Mouse (Mus musculus) gastrocnemius, adult 2 months (tissue): ENCODE data around the gene Ctse. TPM values are rescaled to one million over a fixed set of nuclear protein-coding genes. Genes with fewer than 3 reads are reported as not detected.
A peak's percentile ranks its signal among the peaks of the same experiment; 100 is the strongest.

Experiments
- DNase-seq: peaks from one replicate; pipeline ENCODE4 v3.0.0; 2022
- H3K27ac ChIP-seq: fragments of 200-600 bp; 2 replicates; pipeline ENCODE4 v1.8.1; 2022; ENCODE audit warnings: mild to moderate bottlenecking
- H3K4me3 ChIP-seq: fragments of 200-600 bp; 2 replicates; pipeline ENCODE4 v1.8.1; 2022; ENCODE audit warnings: mild to moderate bottlenecking, moderate library complexity
- CTCF ChIP-seq: fragments of 200-600 bp; IDR thresholded peaks from 2 replicates; pipeline ENCODE4 v1.8.1; 2022; ENCODE audit warnings: antibody characterized with exemption, mild to moderate bottlenecking, moderate library complexity
- intact Hi-C: fragments of 180-260 bp; cut with DNase I; formaldehyde crosslinking; loops from one replicate; pipeline ENCODE4 v1.15.1; 2025
- total RNA-seq, 2 experiments: library from RNA; stranded (reverse); gene quantifications; 2 replicates each; pipeline ENCODE4 v1.2.3; 2021

The Ctse gene
- total RNA-seq, 2 experiments from 2014 or later = 0.11 TPM; not detected in 1

DNA sequence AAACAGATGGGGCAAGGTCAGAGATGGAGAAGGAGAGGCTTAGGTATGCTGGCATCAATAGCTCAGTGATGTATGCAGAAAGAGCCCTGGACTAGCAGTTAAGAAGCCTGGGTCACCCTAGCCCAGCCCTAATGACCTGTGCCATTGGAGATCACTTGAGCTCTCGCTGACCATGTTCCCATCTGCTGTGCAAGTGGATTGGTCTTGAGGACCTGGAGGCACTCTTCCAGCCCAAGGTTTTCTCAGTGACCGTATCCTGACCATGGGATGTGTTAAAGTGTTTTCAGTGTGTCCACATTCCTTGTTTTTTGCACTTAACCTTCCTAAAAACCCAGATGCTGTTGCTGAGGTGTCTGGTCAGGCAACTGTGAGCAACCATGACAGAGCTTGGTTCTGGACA lies 22.2 kb downstream of the Ctse start:
- no peak for DNase-seq
- Histone ChIP-seq H3K27ac (no peak overlapping the region), H3K4me3 (no peak overlapping the region)
- intact Hi-C loops = no loop called here
- no peak for TF ChIP-seq CTCF

- intact Hi-C loops = no loop called here
- no peak for TF ChIP-seq CTCF
- H3K4me3 ChIP-seq = no peak overlapping the region
- DNase-seq = no peak
- no peak overlapping the region for H3K27ac ChIP-seq
Measured at GRCm38 (mm10) chr1:131660716-131661472, 22.8 kb downstream of the Ctse start.

GRCm38 (mm10) chr1:131661749-131662148 lies 23.6 kb downstream of the Ctse start:
- DNase-seq = no peak
- intact Hi-C loops = no loop called here
- TF ChIP-seq CTCF = no peak

DNA sequence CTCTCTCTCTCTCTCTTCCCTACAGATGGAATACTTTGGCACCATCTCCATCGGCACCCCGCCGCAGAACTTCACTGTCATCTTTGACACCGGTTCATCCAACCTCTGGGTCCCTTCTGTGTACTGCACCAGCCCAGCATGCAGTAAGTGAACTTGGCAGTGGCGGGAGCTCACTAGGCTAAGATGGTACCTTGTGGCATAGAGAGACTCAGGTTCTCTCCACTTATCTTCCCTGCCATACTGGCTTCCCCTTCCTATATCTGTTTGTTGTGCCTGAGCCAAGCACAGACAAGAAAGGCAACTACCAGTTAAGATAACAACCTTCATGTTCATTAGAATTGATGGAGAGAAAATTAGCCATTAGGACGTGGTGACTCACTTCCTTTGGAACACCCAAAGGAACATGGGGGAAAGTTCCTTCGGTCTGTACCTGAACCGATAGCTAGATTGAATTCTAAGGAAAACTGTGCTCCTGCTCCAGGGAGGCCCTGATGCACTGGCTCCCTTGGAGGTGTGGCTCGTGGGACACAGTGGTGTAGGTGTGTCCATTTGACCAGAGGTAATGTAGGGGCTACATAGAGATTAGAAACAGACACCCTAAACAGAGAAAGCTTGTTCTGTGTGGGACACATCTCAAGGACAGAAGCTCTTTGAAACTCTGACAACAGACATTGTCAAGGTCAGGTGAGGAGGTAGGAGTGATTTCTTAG lies 25.3 kb downstream of the Ctse start:
- Histone ChIP-seq H3K27ac (no peak overlapping the region), H3K4me3 (no peak overlapping the region)
- TF ChIP-seq CTCF = no peak
- DNase-seq = no peak
- intact Hi-C loops = no loop called here

More at GRCm38 (mm10) chr1:131661749-131662148, 23.6 kb downstream of the Ctse start:
- H3K27ac ChIP-seq = no peak overlapping the region
- no peak overlapping the region for H3K4me3 ChIP-seq

DNA sequence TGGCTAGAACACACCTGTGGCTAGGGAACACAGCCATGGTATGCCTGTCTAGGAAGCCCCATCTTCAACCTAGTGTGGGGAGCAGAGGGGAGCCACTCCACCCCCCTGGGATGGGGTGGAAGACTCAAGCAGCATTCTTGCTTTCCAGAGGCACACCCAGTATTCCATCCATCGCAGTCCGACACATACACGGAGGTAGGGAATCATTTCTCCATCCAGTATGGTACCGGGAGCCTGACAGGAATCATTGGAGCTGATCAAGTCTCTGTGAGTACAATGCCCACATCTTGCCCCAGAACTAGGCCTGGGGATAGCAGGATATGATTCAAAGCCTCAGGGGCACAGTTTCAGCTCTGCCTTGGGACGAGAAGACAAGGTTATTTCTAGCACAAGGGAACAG lies 26.0 kb downstream of the Ctse start:
- no peak for TF ChIP-seq CTCF
- no peak overlapping the region for H3K4me3 ChIP-seq
- intact Hi-C loops = no loop called here
- no peak for DNase-seq
- H3K27ac ChIP-seq = no peak overlapping the region

DNA sequence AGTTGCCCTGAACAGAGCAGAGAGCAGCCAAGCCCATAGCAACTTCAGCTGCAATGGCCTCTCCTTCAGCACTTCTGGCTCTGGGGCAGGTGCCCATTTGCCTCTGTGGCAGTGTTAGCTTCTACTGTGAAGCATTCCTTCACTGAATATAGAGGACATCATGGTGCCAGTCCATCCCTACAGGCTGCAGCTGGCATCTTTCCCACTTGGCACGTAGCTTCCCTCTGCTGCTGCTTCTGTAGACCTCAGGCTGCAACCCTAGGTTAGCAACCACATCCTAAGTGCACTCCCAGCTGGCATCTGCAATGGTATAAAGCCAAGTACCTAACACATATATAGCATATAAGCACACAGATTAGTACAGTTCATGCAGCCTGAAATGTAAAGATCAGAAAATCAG lies 27.8 kb downstream of the Ctse start:
- TF ChIP-seq CTCF = no peak
- intact Hi-C loops = no loop called here
- no peak for DNase-seq
- Histone ChIP-seq H3K4me3 (no peak overlapping the region), H3K27ac (no peak overlapping the region)

DNA sequence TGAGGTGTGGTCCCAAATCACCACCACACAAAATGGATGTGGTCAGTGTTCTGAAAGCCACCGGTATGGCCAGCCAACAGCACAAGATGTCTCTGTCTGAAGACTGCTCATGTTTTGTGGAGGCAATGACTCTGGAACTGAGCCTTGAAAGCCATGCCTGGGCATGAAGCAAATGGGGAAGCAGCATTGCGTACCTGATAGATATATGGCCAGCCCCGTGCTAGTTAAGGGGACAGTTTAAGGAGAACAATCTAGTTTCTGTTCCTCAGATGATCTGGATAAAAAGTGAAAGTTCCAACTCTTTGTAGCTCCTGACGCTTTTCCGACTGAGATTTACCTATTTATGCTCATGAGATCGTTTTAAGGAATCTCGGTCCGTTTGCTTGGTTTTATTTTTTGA lies 33.0 kb downstream of the Ctse start:
- intact Hi-C loops = no loop called here
- no peak for TF ChIP-seq CTCF
- Histone ChIP-seq H3K4me3 (no peak overlapping the region), H3K27ac (no peak overlapping the region)
- DNase-seq = no peak

- intact Hi-C loops = no loop called here
- DNase-seq = no peak
- no peak for TF ChIP-seq CTCF
- H3K27ac ChIP-seq = no peak overlapping the region
- H3K4me3 ChIP-seq = no peak overlapping the region
Measured at GRCm38 (mm10) chr1:131672361-131672760, 34.3 kb downstream of the Ctse start.

DNA sequence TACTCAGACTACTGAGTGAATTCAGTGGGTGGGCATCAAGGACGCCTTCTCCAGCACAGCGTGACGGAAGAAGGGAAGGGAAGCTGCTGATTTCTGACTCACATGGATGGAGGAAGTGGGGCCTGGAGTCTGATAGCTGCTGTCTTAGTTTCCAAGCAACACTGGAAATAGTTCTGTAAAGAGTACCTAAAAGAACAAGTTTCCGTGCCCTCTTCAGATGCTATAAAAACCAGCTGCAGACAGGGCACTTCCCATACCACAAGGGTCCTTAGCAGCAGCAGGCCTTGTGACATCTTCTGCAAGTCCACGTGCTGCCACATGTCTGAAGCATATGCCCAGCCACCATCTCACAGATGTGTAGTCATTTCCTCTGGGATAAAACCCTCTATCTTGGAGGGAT lies 41.5 kb downstream of the Ctse start:
- Histone ChIP-seq H3K27ac (no peak overlapping the region), H3K4me3 (no peak overlapping the region)
- intact Hi-C loops = no loop called here
- TF ChIP-seq CTCF = no peak
- no peak for DNase-seq

DNA sequence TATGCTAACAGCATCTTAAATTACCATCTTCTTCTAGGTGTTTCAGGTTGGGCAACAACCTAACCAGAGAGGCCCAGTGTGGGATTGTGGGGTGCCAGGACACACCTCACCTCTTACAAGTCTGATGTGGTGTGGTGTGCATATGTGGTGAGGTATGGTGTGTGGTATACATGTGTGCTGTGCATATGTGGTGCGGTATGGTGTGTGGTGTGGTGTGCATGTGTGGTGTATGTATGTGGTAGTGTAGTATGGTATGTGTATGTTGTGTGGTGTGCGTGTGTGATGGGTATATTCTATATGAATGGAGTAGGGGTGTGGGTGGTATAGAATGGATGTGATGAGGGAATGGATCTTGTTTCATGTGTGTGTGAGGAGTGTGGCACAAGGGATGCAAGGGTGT lies 49.6 kb downstream of the Ctse start:
- intact Hi-C loops = no loop called here
- DNase-seq = no peak
- TF ChIP-seq CTCF = no peak
- Histone ChIP-seq H3K4me3 (no peak overlapping the region), H3K27ac (no peak overlapping the region)

GRCm38 (mm10) chr1:131688475-131688874 lies 50.4 kb downstream of the Ctse start, which contains the start of gene Rab7b:
TSS of gene Rab7b (plus strand) at chr1:131688695.
- peak; percentile 81 for DNase-seq
- no peak for TF ChIP-seq CTCF
- peak within 1 kb of the TSS; percentile 71 for H3K4me3 ChIP-seq
- intact Hi-C loops = no loop called here
- peak within 1 kb of the TSS; percentile 85 for H3K27ac ChIP-seq

DNA sequence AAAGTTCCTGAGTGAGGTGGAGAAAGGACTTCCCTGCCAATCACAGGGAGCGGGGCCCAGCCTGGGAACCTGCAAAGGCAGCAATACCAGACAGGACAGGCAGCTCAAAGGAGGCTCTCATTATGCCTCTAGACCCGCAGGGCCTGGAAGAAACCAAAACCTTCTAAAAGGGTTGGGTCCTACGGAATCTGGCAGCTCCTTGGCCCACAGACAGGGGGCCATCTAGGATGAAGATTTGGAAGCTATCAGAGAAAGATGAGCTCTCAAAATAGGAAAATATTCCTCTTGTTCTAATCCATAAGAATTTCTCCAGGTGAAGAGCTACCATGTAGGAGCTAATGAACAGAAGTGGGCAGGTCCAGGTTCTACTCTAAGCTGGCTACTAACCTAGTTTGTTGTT lies 50.9 kb downstream of the Ctse start:
- no peak for TF ChIP-seq CTCF
- Histone ChIP-seq H3K27ac (peak overlapping the region; percentile 85), H3K4me3 (peak overlapping the region; percentile 71)
- DNase-seq = no peak
- intact Hi-C loops = no loop called here

GRCm38 (mm10) chr1:131689899-131690298 lies 51.8 kb downstream of the Ctse start:
- no peak for DNase-seq
- peak overlapping the region; percentile 85 for H3K27ac ChIP-seq
- peak overlapping the region; percentile 71 for H3K4me3 ChIP-seq
- intact Hi-C loops = no loop called here
- TF ChIP-seq CTCF = no peak

DNA sequence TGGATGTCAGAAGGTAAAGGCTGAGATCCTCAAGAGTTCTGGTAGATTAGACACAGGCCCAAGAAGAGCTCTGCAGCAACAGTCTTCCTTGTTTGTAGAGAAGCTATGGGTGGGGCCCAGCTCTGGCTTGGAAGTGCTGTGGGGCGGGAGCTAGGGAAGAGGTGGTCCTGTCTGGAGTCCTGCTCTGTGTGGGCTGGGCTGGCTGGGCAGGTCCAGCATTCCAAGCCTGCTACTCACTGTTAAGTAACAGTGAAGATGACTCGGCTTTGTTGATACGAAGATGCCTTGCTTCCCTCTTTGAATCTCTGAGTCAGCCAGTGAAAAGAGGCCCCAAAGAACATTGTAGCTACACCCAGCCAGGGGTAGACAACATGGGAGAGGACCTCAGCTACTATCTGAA lies 52.3 kb downstream of the Ctse start:
- H3K4me3 ChIP-seq = peak overlapping the region; percentile 71
- peak; percentile 88 for DNase-seq
- peak overlapping the region; percentile 85 for H3K27ac ChIP-seq
- intact Hi-C loops = no loop called here
- no peak for TF ChIP-seq CTCF
